Mouse (Mus musculus) CD4-positive, CD25-positive, alpha-beta regulatory T cell, adult 4 months (primary cell): ENCODE data around the gene Tmem88b. TPM values are rescaled to one million over a fixed set of nuclear protein-coding genes. Genes with fewer than 3 reads are reported as not detected.
A peak's percentile ranks its signal among the peaks of the same experiment; 100 is the strongest.
"Not testable (repeated sequence)": the region's sequence is repeated elsewhere in the genome, so short reads cannot be mapped to it uniquely, and the experiment has no call there.

Experiments used
- ATAC-seq: one replicate; pipeline ENCODE4 v1.8.0; 2017
- polyA plus RNA-seq, 2 experiments: library from polyadenylated mRNA; unstranded; fragments of 100-300 nt; shearing (Covaris generic); gene quantifications; one replicate each; pipeline ENCODE4 v1.2.1; 2017

The Tmem88b gene
- not detected for polyA plus RNA-seq

- ATAC-seq: no peak
Measured at GRCm38 (mm10) chr4:155785819-155786218, at the start of gene Tmem88b. Gene Tmem88b (minus strand): TSS chr4:155785874.

DNA sequence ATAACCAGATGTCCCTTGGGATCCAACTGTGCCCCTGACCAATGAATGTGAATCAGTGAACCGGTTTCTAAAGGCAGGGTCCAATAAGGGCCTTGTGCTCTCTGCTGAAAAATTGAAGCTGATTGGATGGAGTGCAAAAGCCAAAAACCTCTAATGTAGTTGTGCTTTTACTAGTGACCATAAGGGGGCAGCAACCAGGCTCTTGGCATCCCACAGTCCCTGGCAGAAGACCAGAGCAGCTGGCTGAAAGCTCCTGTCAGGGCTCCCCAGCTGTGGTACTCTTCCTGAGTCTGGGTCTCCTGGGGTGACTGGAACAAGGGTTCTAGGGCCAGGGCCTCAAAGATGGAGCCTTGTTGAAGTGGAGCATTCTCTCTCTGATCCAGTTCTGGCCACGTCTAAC, 48.2 kb upstream of the Tmem88b start:
- peak; percentile 44 for ATAC-seq

DNA sequence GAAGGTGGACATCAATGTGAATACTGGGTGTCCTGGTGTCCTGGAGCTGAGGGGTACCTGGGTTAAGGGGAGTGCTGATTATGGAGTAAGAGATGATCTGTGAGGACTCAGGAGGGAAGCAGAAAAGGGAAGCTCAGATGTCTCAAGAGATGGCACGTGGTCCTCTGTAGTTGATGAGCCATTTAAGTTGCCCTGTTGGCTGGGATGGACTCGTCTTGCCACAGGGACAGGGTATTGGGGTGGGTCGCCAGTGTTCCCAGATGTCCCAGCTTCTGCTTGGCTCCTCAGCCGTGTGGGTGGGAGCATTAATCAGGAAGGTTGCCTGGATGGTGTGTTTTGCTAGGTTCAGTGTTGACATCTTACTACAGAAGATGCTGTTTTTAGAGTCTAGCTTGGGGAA, 47.6 kb upstream of the Tmem88b start:
- no peak for ATAC-seq

DNA sequence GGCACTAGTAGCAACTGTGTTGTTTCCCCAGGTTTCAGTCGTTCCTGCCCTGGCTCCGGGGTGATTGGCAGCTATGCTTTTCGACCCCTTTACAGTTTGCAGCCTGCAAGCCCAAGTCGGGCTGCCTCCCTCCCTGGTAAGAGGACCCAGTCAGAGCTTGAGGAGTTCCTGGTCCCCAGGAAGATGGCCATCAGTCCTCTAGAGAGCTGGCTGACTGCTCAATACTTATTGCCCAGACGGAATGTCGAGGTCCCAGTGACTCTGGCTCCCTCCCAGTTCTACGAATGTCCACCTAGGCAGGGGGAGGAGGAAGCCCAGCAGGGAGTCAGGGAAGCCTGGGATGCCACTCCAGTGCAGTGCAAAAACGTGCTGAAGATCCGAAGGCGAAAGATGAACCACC, 46.6 kb upstream of the Tmem88b start:
- no peak for ATAC-seq

- no peak for ATAC-seq
Measured at GRCm38 (mm10) chr4:155831831-155832230, 46.2 kb upstream of the Tmem88b start.

DNA sequence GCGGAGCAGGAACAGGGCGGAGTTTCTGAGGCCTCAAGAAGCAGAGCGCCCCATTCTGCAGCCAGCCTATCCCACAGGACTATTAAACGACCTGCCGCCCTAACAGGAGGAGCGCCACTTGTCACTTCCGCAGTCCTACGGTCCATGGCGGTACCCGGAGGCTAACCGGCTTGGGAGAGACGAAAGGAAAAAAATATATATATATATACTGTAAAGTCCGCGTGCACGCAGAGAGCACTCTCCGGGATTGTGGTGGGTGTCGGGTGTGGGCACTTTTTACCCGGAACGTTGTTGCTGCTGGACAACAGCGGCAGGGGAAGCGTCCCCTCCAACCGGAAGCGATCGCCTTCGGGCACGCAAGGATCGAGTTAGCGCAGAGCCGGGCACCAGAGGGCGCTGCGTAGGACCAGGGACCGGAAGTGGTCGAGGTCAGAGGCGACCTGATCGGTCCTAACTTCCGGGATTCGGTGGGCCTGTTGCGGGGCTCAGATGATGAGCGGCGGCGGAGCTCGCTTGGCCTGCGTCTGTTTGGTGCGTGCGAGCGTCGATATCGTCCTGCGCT, 45.6 kb upstream of the Tmem88b start, which contains the start of gene Aurkaip1:
Gene Aurkaip1 (plus strand): TSS at position 68 of the 562 bp plus-strand sequence.
- ATAC-seq: peak; percentile 88

DNA sequence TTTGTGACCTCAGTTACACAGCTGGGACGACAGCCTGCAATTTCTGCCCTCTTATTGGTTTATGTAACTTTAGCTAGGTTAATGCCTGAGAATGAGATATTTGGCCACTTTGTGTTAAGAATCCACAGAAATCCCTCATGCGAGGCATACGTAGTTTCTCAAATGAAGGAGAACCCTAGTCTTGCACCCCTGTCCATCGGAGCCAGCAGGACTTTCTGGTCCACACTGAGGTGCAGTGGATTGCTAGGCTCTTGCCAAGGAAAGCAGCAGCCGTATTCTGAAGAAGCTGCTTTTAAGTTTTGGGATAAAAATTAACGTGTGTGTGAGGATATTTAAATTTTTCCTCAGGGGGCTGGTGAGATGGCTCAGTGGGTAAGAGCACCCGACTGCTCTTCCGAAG, 44.9 kb upstream of the Tmem88b start:
- no peak for ATAC-seq

GRCm38 (mm10) chr4:155829866-155830265, 44.2 kb upstream of the Tmem88b start:
- ATAC-seq: no peak

- no peak for ATAC-seq
Measured at GRCm38 (mm10) chr4:155823443-155823842, 37.8 kb upstream of the Tmem88b start.

DNA sequence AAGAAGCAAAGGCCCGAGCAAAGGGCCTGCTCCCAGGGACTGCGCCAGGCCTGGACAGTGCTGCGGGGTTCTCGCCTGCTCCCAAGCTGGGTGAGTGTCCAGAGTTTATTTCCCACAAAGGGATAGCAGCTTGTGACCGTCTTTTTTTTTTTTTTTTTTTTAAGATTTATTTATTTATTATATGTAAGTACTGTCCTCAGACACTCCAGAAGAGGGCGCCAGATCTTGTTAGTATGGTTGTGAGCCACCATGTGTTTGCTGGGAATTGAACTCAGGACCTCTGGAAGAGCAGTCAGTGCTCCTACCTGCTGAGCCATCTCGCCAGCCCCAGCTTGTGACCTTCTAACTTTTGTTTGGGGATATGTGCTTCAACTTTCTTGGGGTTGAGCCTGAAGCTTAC, 35.4 kb upstream of the Tmem88b start:
- ATAC-seq: no peak

- ATAC-seq: no peak
Measured at GRCm38 (mm10) chr4:155817533-155817932, 31.9 kb upstream of the Tmem88b start.

DNA sequence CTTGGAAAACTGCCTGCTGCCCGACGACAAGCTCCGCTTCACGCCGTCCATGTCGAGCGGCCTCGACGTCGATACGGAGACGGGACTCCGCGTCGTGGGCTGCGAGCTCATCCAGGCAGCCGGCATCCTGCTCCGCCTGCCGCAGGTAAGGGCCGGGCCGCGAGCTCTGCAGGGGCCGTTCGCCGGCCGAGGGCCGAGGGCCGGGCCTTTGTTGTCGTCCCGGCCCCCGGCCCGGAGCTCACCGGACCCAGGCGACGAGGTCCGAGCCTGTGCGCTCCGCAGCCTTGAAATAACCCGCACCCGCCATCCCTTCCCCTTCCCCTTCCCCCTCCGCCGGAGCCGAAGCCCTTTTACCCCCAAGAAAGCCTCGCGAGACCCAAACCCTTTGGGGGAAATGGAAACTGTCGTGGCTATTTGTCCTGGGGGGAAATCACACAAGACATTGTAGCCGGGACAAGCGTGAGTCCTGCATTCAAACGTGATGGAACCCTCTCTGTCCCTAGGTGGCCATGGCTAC, 27.0 kb upstream of the Tmem88b start:
- peak; percentile 13 for ATAC-seq

DNA sequence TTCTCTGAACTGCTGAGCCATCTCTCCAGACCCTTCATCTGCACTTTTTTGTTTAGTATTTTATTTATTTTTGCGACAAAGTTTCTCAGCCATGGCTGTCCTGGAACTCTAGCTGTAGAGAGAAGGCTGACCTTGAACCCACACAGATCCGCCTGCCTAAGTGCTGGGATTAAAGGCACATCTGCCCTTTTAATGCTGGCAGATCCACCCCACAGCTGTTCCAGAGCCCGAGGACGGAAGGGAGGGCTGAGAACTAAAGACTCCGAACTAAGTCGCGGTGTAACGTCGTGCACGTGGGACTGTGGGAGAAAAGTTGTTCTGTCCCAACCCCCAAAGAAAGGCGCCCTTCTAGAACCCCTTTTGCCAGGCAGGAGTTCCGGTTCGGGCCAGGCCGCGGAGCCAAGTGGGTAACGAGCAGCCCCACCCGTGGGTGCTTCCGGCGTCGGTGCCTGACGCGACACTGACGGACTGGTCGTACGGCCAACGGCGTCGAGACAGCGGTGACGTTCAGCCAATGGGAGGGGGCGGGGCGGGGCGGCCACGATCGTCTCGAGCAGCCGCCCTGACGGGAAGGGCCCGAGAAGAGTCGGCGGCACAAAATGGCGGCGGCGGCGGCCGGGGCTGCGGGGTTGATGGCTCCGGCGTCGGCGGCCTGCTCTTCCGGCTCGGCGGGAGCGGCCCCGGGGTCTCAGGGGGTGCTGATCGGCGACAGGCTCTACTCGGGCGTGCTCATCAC, 26.4 kb upstream of the Tmem88b start, which contains the start of gene Ccnl2:
Gene Ccnl2 (plus strand): TSS at position 561 of the 736 bp plus-strand sequence.
- ATAC-seq: peak; percentile 99

DNA sequence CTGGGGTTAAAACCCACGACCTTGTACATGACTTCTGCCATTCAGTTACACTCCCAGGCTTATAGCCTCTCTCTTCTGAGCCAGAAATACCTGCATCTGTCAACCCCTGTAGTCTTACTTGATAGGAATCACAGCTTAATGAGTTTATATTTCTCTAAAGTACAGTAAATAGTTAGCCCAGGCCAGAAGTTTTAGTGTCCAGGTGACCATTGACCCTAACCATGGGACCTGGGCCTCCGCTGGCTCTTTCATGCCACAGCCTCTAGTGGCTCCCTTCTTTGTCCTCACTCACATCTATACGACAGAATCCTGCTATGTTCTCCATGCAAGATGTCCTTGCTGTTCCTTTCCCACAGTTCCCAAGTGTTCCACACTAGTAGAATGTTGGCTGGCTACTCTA, 22.2 kb upstream of the Tmem88b start:
- ATAC-seq: no peak

DNA sequence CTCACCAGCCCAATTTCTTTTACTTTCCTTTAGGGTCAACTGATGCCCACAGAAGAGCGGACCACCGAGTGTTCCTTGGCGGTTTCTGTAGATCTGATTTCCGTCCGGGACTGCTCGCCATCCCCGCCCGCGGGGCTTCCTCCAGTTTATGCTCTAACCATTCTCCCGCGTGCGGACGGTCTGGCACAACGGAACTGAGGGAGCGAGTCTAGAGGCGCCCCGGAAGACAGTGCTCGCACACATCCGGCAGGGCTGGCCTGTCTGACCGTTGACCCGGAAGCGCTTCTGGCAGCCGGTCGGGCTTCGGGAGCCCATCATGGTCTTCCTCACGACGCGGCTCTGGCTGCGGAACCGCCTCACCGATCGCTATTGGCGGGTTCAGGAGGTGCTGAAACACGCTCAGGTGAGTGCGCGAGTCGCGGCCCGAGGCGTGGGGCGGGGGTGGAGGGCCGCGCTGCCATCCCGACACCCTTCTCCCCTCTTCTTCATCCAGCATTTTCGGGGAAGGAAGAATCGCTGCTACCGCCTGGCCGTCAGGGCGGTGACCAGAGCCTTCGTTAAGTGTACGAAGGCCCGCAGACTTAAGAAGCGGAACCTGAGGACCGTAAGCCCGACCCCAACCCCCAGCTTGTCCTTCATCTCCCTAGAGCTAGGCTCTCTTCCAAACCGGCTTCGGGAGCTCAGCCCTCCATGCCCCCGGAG, 17.8 kb upstream of the Tmem88b start:
- peak; percentile 97 for ATAC-seq

- peak; percentile 58 for ATAC-seq
Measured at GRCm38 (mm10) chr4:155802741-155803339, 17.2 kb upstream of the Tmem88b start, which contains the start of gene Mrpl20. Gene Mrpl20 (plus strand): TSS chr4:155802878.

DNA sequence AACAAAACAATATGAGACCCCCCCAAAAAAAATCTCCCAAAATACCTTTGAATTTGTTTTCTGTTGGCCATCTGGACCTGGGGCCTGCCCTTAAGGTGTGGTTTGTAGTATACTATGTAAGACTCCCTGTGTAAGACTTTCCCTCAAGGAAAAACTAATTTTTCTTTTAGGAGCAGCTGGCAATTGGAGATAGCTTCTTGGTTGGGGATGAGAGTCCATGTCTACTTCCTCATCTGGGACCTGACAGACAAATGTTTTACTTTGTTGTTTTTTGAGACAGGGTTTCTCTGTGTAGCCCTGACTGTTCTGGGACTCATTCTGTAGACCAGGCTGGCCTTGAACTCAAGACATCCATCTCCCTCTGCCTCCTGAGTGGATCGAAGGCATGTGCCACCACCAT, 16.4 kb upstream of the Tmem88b start:
- ATAC-seq: no peak

- no peak for ATAC-seq
Measured at GRCm38 (mm10) chr4:155793730-155794129, 8.1 kb upstream of the Tmem88b start.

- ATAC-seq: no peak
Measured at GRCm38 (mm10) chr4:155791240-155791933, 5.7 kb upstream of the Tmem88b start.

DNA sequence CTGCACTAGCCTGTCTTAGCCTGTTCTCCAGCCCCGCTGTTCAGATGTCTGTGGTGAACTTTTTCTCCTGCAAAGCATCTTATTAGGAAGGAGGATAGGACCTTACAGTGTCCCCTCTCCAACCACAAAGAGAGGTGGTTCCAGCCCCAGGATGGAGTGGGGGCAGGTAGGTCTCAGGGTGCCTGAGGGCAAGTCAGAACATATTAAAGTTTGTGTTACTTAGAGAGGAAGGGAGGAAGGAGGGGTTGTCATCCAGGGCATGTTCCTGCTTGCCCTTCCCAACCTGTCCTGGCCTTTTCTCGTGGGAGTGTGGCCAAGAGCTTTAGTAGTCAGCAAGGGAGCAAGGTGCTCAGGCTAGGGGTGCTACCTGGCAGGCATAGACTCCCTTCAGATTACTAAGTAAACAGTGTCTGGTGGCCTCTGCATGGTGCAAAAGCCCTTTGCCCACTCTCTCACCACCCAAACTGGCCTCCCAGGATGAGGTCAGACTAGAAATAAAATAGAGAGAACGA, 5.0 kb upstream of the Tmem88b start:
- no peak for ATAC-seq

- ATAC-seq: no peak
Measured at GRCm38 (mm10) chr4:155790021-155790489, 4.4 kb upstream of the Tmem88b start, which contains the start of gene Ankrd65. Gene Ankrd65 (plus strand): TSS chr4:155790439.

- ATAC-seq: not testable (repeated sequence)
Measured at GRCm38 (mm10) chr4:155788833-155789232, 3.2 kb upstream of the Tmem88b start.
